Mouse (Mus musculus) embryonic facial prominence, embryonic 12.5 days (tissue): ENCODE data around the gene Sqor. TPM values are rescaled to one million over a fixed set of nuclear protein-coding genes. Genes with fewer than 3 reads are reported as not detected.

Source experiments
- ATAC-seq: fragments of 200-750 bp; cut with Nextera tagmentation; 2 replicates; pipeline ENCODE4 v1.8.0; 2017; ENCODE audit not compliant: insufficient number of reproducible peaks, insufficient read depth, low FRiP score, low TSS enrichment
- H3K27ac ChIP-seq: fragments of 300-500 bp; sonication (generic); 2 replicates; pipeline ENCODE4 v1.5.1; 2016; ENCODE audit warnings: mild to moderate bottlenecking
- H3K27me3 ChIP-seq: fragments of 300-500 bp; sonication (generic); 2 replicates; pipeline ENCODE4 v1.6.1; 2016; ENCODE audit warnings: mild to moderate bottlenecking, moderate library complexity
- H3K36me3 ChIP-seq: fragments of 300-500 bp; sonication (generic); 2 replicates; pipeline ENCODE4 v1.6.1; 2016; ENCODE audit warnings: mild to moderate bottlenecking
- H3K4me1 ChIP-seq: fragments of 300-500 bp; sonication (generic); 2 replicates; pipeline ENCODE4 v1.6.1; 2016
- H3K4me2 ChIP-seq: fragments of 300-500 bp; sonication (generic); replicated peaks from 2 replicates; pipeline ENCODE4 v1.6.1; 2016; ENCODE audit warnings: mild to moderate bottlenecking, moderate library complexity
- H3K4me3 ChIP-seq: fragments of 300-500 bp; sonication (generic); 2 replicates; pipeline ENCODE4 v1.5.1; 2016; ENCODE audit warnings: mild to moderate bottlenecking
- H3K9ac ChIP-seq: fragments of 300-500 bp; sonication (generic); 2 replicates; pipeline ENCODE4 v1.6.1; 2016; ENCODE audit warnings: mild to moderate bottlenecking, moderate library complexity
- H3K9me3 ChIP-seq: fragments of 300-500 bp; sonication (generic); 2 replicates; pipeline ENCODE4 v1.6.1; 2016; ENCODE audit warnings: mild to moderate bottlenecking, moderate library complexity
- WGBS: fragments of 180-500 bp; shearing (Covaris S2); methylation state at CpG from one replicate; pipeline ENCODE4 v1.1.7; 2016; 5-methylcytosine and 5-hydroxymethylcytosine counted together
- polyA plus RNA-seq: library from polyadenylated mRNA; unstranded; fragments of >200 nt; fragmentation: Nextera tagmentation; extraction: Ambion mirVana; gene quantifications from 2 replicates; pipeline ENCODE4 v1.2.1, GENCODE M21; 2016

The Sqor gene
- polyA plus RNA-seq, 1 experiment from 2014 or later: 3.6 TPM

DNA sequence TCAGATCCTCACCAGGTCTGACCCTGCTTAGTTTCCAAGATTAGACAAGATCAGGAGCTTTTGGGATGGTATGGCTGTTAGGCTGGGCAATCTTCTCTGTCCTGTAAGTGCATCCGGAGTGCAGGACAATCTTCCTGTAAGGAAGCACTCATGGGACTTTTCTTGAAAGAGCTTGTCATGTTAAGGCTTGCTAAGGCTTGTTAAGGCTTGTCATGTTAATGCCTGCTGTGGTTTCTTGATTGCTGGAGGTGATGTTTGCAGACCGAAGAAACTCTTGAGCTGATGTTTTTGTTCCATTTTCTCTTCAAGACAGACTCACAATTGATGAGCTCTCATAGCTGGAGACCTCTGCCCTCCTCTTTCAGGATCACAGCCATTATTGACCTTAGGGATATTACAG is 21.1 kb downstream of the Sqor start:
- Histone ChIP-seq H3K36me3 (no peaks in the 10 kb centered on the region), H3K4me1 (no peaks in the 10 kb centered on the region), H3K9ac (no peak overlapping the region), H3K4me2 (no peak overlapping the region), H3K27me3 (no peaks in the 10 kb centered on the region), H3K27ac (no peak overlapping the region), H3K4me3 (no peak overlapping the region), H3K9me3 (no peaks in the 10 kb centered on the region)
- ATAC-seq: no peak
- 84% methylated on average over 2 of the region's 2 CpGs for WGBS

DNA sequence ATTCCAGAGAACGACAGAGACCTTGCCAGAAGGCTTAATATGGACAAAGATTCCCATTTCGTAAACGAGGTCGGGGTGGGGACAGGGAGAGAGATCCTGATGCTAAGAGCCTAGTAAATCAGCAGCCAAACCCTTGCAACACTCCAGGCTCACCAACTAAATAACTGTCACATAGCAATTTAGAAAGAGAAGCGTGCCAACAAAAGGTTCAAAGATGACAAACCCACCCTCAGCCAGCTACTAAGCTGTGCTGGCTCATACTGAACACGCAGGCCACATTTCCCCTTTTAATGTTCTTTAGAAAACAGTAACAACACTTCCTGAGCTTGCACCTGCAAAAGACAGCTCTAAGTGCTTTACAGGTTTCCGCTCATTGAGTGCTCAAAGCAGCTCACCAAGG is 24.3 kb downstream of the Sqor start:
- Histone ChIP-seq H3K4me3 (no peak overlapping the region), H3K36me3 (no peaks in the 10 kb centered on the region), H3K27ac (no peak overlapping the region), H3K9me3 (no peaks in the 10 kb centered on the region), H3K27me3 (no peaks in the 10 kb centered on the region), H3K4me1 (no peaks in the 10 kb centered on the region), H3K4me2 (no peak overlapping the region), H3K9ac (no peak overlapping the region)
- 77% methylated on average over 7 of the region's 7 CpGs for WGBS
- no peak for ATAC-seq

DNA sequence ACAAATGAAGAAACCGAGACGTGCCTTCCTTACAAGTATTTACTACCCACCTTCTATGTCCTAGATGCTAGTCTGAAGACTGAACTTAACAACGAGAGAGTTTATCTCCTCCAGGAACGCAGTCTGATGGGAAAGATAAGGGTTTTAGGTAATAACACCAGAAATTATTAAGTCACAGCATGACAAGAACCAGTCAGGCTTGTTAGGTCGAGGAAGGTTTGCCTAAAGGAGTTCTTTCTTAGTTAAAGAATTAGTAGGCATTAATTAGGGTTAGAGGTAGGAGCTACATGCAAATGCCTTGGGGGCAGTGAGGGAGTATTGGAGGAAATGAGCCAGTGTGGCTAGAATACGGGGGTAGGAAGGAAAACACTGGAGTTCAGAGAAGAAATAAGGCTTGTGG is 24.7 kb downstream of the Sqor start:
- no peak for ATAC-seq
- no peak overlapping the region for H3K27ac ChIP-seq
- no peak overlapping the region for H3K4me3 ChIP-seq
- no peak overlapping the region for H3K9ac ChIP-seq
- H3K27me3 ChIP-seq: no peaks in the 10 kb centered on the region
- H3K9me3 ChIP-seq: no peaks in the 10 kb centered on the region
- WGBS: 57% methylated on average over 6 of the region's 6 CpGs
- H3K4me1 ChIP-seq: no peaks in the 10 kb centered on the region
- no peak overlapping the region for H3K4me2 ChIP-seq
- H3K36me3 ChIP-seq: no peaks in the 10 kb centered on the region

DNA sequence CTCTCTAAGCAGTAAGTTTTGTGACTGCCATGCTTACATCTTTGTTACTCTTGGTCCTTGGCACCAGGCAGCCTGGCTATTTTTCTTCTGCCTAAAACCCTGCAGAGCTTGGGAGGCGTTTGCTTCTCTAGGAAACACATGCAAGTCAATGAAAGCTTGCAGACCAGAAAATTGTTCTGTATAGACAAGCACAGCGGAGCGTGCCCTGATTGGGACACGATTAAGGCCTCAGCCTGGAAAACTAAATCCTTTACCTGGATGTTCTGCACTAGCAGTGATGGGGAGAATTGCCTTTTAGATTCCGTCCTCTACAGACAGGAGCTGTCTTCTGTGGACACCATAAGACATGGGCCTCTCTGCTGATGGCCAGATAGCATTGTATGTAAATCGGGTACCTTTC is 39.4 kb downstream of the Sqor start:
- Histone ChIP-seq H3K4me3 (no peak overlapping the region), H3K27me3 (no peaks in the 10 kb centered on the region), H3K4me2 (no peak overlapping the region), H3K9ac (no peak overlapping the region), H3K27ac (no peak overlapping the region), H3K36me3 (no peaks in the 10 kb centered on the region), H3K9me3 (no peaks in the 10 kb centered on the region), H3K4me1 (no peaks in the 10 kb centered on the region)
- no peak for ATAC-seq
- WGBS: 85% methylated on average over 6 of the region's 6 CpGs

DNA sequence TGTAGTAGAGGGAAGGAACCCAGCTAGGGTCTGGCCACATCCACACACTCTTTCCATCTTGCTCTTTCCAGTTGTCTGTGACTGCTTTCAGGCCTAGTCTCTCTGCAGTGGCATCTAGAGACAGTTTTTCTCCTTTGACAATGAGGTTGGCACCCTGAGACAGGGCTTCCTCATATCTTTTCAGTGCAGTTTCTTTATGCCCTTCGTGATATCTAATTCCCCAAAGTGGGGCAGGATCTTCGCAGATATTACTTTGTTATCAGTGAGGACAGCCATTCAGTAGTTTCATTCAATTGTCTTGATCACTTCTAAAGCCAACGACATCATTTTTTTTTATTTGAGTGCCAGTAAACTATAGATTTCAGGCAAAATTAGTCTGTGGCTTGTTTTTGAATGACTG is 41.0 kb downstream of the Sqor start:
- WGBS: 94% methylated on average over 3 of the region's 3 CpGs
- H3K4me2 ChIP-seq: no peak overlapping the region
- H3K4me3 ChIP-seq: no peak overlapping the region
- no peaks in the 10 kb centered on the region for H3K27me3 ChIP-seq
- H3K9ac ChIP-seq: no peak overlapping the region
- no peaks in the 10 kb centered on the region for H3K4me1 ChIP-seq
- no peak overlapping the region for H3K27ac ChIP-seq
- ATAC-seq: no peak
- no peaks in the 10 kb centered on the region for H3K9me3 ChIP-seq
- H3K36me3 ChIP-seq: no peaks in the 10 kb centered on the region

DNA sequence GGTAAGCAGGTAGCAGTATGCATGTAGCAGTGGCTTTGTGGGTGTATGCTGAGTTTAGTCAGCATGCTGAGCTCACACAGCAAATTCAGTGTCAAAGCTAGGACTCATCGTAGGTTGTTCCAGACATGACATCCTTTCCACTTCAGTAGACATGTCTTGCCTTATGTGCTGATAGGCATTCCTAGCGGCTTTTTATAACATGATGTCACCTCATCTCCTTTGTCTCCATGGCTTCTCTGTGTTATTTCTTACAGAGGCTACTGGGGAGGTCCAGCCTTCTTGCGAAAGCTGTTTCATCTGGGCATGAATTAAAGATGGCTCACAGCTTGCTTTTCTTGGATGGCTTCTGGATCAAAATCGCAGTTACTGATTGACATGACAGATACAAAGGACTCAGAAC is 44.0 kb downstream of the Sqor start:
- no peak for ATAC-seq
- Histone ChIP-seq H3K27me3 (no peaks in the 10 kb centered on the region), H3K4me1 (no peaks in the 10 kb centered on the region), H3K36me3 (no peaks in the 10 kb centered on the region), H3K9ac (no peak overlapping the region), H3K27ac (no peak overlapping the region), H3K9me3 (no peaks in the 10 kb centered on the region), H3K4me2 (no peak overlapping the region), H3K4me3 (no peak overlapping the region)
- WGBS: 84% methylated on average over 4 of the region's 4 CpGs

DNA sequence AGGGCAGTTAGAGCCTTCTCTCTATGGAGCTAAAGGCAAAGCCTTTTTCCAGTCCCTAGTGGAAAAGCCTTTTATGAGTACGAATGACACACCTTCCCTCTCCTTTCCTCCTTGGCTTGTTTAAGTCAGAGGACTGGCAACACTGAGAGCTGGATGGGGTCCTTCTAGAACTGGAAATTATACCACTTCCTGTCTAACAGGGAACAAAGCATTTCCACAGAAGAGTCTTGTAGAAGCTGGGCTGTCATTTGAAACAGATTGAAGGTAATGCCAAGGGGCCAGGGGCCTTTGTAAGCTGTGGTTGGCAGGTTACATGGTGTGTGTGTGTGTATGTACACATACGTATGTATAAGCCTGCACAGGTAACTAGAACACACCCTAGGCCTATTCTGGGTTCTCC is 51.9 kb downstream of the Sqor start:
- WGBS: 73% methylated on average over 2 of the region's 2 CpGs
- Histone ChIP-seq H3K4me2 (no peak overlapping the region), H3K27me3 (no peaks in the 10 kb centered on the region), H3K36me3 (no peaks in the 10 kb centered on the region), H3K27ac (no peak overlapping the region), H3K9me3 (no peaks in the 10 kb centered on the region), H3K4me1 (no peaks in the 10 kb centered on the region), H3K4me3 (no peak overlapping the region), H3K9ac (no peak overlapping the region)
- ATAC-seq: no peak

DNA sequence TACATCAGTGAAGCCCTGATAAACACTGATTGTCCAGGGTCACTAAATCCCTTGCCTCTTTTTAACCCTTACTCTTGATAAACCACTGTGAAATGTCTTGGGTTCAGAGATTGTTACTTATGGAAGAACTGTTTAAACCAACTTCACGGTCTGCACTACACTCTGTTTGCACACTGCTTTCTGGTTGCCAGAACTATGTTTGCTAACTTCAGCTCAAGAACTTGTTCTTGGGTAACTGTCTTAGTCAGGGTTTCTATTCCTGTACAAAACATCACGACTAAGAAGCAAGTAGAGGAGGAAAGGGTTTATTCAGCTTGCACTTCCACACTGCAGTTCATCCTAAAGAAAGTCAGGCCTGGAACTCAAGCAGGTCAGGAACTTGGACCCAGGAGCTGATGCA is 56.2 kb downstream of the Sqor start:
- 66% methylated on average over 2 of the region's 2 CpGs for WGBS
- H3K4me2 ChIP-seq: no peak overlapping the region
- no peaks in the 10 kb centered on the region for H3K9me3 ChIP-seq
- no peaks in the 10 kb centered on the region for H3K36me3 ChIP-seq
- H3K9ac ChIP-seq: no peak overlapping the region
- no peak for ATAC-seq
- 0 out of 2 replicates have a peak, but pooled peaks cover 3% of the 10 kb centered on the region for H3K4me1 ChIP-seq
- no peak overlapping the region for H3K27ac ChIP-seq
- H3K4me3 ChIP-seq: no peak overlapping the region
- H3K27me3 ChIP-seq: no peaks in the 10 kb centered on the region

DNA sequence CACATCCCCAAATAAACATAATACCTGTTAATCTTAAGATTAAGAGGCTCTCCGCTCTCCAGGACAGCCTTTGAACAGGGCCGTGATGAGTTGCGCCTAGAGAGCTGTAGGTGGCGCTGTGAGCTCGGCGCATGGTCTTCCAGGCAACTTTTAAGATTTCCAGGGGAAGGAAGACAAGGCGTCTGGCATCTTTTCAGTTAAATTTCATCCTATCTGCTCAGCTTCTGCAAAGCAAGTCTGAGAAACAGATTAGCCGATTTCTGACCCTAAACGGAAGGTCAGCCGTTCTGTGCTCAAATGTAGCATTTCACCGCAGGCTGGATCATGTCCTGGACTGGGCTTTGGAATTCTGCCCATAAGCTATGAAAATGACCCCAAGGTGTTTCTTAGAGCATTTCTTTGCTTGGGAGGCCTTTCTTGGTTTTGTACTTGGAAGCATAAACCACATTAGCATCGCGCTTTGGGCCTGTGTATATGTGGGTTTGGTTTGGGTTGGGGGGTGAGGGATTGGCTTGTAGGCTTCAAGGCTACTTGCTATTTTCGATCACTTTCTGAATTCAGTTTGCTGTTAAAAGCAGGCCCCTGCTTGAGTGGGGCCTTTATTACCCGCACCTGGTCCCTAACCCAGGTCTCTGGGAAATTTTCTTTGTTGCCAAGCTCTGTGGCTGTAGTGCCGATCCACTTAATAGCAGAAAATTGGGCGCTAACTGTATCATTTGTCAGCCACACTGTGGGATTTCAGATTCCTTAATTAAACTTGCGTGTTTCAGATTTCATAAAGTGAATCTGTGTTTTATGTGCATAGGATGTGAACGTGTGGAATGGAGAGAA is 60.6 kb downstream of the Sqor start:
- H3K27ac ChIP-seq: no peak overlapping the region
- no peaks in the 10 kb centered on the region for H3K36me3 ChIP-seq
- no peaks in the 10 kb centered on the region for H3K27me3 ChIP-seq
- 0 out of 2 replicates have a peak, but pooled peaks cover 3% of the 10 kb centered on the region for H3K4me1 ChIP-seq
- no peak overlapping the region for H3K4me3 ChIP-seq
- no peak overlapping the region; the same call in 1 of the 2 replicates for H3K4me2 ChIP-seq
- H3K9me3 ChIP-seq: no peaks in the 10 kb centered on the region
- ATAC-seq: no peak
- 32% methylated on average over 19 of the region's 19 CpGs for WGBS
- H3K9ac ChIP-seq: no peak overlapping the region

DNA sequence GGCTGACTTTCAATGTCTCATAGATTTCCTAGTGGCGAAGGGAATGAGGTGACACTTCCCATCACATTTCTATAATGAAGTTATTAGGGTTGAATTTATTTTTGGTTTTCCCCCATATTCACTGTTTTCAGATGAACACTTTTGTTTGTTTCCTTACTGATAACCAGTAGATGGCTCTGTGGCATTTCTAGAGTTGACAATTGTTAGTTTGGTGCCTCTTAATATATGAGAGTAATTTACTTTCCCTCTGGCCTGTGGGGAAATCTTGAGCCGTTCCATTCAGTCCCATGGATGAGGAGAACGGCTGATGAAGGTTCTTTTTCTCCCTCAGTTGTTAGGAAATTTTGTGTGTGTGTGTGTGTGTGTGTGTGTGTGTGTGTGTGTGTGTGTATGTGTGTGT is 61.3 kb downstream of the Sqor start:
- Histone ChIP-seq H3K4me3 (no peak overlapping the region), H3K27ac (no peak overlapping the region), H3K4me2 (no peak overlapping the region), H3K9ac (no peak overlapping the region), H3K27me3 (no peaks in the 10 kb centered on the region), H3K9me3 (no peaks in the 10 kb centered on the region), H3K4me1 (0 out of 2 replicates have a peak, but pooled peaks cover 3% of the 10 kb centered on the region), H3K36me3 (no peaks in the 10 kb centered on the region)
- WGBS: 64% methylated on average over 3 of the region's 3 CpGs
- ATAC-seq: no peak

DNA sequence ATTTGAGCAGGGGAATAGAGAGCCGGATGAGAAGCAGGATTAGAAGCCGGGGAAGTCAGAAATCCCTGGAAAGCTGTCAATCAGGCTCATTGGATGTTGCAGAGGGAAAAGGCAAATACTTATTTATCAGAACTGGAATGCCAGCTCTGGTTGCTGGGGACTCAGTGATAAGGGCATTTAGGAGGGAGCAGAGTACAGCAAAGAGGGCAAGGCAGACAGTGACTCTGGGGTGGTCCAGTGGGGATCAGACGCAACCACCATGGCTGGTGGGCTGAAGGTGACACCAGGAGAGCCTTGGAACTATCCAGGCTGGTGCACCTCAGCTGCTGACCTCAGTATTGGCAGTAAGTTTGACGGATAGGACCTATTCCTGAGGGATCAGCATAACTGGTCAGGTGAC is 89.6 kb downstream of the Sqor start:
- Histone ChIP-seq H3K9me3 (no peaks in the 10 kb centered on the region), H3K9ac (no peak overlapping the region), H3K27ac (no peak overlapping the region), H3K4me1 (no peaks in the 10 kb centered on the region), H3K4me2 (no peak overlapping the region), H3K27me3 (no peaks in the 10 kb centered on the region), H3K4me3 (no peak overlapping the region), H3K36me3 (no peaks in the 10 kb centered on the region)
- WGBS: 56% methylated on average over 4 of the region's 4 CpGs
- no peak for ATAC-seq

DNA sequence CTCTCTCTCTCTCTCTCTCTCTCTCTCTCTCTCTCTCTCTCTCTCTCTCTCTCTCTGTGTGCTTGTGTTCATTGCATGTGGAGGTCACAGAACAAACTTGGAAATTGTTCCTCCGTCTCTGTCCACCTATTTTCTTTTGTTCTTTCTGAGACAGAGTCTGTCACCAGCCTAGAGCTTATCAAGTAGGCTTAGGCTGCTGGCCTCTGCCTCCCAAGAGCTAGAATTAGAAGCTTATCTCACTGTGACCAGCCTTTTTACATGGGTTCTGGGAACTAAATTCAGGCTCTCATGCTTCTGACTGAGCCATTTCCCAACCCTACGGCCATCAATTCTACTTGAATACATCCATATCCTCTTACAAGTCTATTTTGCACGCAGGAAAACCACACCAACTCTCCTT is 90.3 kb downstream of the Sqor start:
- Histone ChIP-seq H3K9me3 (no peaks in the 10 kb centered on the region), H3K4me3 (no peak overlapping the region), H3K9ac (no peak overlapping the region), H3K36me3 (no peaks in the 10 kb centered on the region), H3K4me1 (no peaks in the 10 kb centered on the region), H3K27ac (no peak overlapping the region), H3K4me2 (no peak overlapping the region), H3K27me3 (no peaks in the 10 kb centered on the region)
- WGBS: 75% methylated on average over 3 of the region's 3 CpGs
- ATAC-seq: no peak
